Mouse (Mus musculus) layer of hippocampus, adult 2 months (tissue): ENCODE measurements around the gene Chst3. TPM values are rescaled to one million over a fixed set of nuclear protein-coding genes. Genes with fewer than 3 reads are reported as not detected.
A peak's percentile ranks its signal among the peaks of the same experiment; 100 is the strongest.
"Not testable (repeated sequence)": the region's sequence is repeated elsewhere in the genome, so short reads cannot be mapped to it uniquely, and the experiment has no call there.

Experiments used
- DNase-seq, 2 experiments: peaks; one replicate each; pipeline ENCODE4 v3.0.0; 2022; ENCODE audit warnings: low spot score in 2 of 2
- H3K27ac ChIP-seq: fragments of 200-600 bp; 2 replicates; pipeline ENCODE4 v1.8.1; 2022
- H3K4me3 ChIP-seq: fragments of 200-600 bp; 2 replicates; pipeline ENCODE4 v1.8.1; 2022; ENCODE audit warnings: mild to moderate bottlenecking
- CTCF ChIP-seq: fragments of 200-600 bp; conservative IDR thresholded peaks from 2 replicates; pipeline ENCODE4 v1.8.1; 2022; ENCODE audit warnings: antibody characterized with exemption, mild to moderate bottlenecking, moderate library complexity
- total RNA-seq, 2 experiments: library from RNA; stranded (reverse); gene quantifications; 2 replicates each; pipeline ENCODE4 v1.2.3; 2021

Gene Chst3
- total RNA-seq, 2 experiments from 2014 or later = 1.2 to 1.8 TPM

DNA sequence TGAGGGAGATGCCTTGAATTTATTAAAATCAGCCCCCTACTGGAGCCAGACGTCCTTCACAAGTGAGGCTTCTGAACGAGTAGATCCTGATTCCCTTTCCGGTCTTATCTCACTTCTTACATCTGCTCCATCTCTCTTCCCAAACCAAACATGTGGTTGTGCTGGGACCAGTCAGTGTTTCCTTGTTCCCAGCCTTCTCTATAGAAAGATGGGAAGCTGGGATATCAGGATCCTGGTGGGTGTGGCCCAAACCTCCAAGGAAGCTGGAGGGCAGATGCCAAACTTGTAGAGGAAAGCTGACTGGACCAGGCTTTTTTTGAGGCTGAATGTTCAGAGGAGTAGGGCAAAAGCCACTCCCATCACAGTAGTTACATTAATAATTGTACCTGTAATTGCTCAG, 44.6 kb downstream of the Chst3 start:
- H3K27ac ChIP-seq = no peak overlapping the region
- no peak overlapping the region for H3K4me3 ChIP-seq
- no peak for DNase-seq
- peak; percentile 27 for TF ChIP-seq CTCF

DNA sequence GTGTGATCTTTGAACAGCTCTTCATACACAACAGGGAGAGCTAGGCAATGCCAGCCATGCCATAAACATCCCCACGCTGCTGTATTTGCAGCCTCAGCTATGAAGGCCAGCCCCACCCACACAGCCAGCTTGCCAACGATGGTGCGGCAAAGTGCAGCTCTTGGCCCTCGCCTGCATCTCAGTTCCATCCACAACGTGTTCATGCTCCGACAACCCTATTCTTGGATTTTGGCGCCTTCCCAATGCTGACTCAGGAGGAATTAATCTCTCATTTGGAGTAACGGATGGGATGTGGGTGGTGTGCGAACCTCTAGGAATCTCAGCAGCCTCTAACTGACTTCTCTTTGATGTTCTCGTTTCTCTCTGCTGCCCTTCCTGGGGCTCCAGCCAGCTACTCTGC, 46.0 kb downstream of the Chst3 start:
- DNase-seq = peak; percentile 91
- no peak for TF ChIP-seq CTCF
- Histone ChIP-seq H3K27ac (no peak overlapping the region), H3K4me3 (no peak overlapping the region)

DNA sequence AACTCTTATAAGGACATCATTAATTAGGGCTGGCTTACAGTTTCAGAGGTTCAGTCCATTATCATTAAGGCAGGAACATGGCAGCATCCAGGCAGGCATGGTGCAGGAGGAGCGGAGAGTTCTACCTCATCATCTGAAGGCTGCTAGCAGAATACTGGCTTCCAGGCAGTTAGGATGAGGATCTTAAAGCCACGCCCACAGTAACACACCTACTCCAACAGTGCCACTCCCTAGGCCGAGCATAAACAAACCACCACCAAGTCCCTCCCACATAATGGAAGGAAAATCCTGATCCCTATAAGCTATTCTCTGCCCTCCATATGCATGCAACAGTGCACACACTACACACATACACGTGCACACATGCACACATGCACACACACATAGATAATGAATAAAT, 46.8 kb downstream of the Chst3 start:
- H3K4me3 ChIP-seq = no peak overlapping the region
- DNase-seq = no peak
- H3K27ac ChIP-seq = no peak overlapping the region
- no peak for TF ChIP-seq CTCF

DNA sequence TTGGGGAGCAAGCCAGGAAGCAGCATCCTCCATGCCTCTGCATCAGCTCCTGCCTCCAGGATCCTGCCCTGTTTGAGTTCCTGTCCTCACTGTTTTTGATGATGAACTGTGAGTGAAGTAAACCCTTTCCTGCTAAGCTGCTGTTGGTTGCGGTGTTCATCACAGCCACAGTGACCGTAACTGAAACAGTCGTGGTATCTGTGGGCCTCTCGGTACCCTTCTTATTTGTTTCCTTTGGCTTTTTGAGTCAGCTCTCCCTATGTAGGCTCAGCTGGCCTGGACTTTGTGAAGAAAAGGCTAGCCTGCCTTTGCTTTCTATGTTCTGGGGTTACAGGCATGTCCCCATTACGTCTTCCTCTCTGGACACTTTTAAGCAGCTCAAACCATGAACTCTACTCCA, 47.7 kb downstream of the Chst3 start:
- no peak overlapping the region for H3K4me3 ChIP-seq
- no peak for TF ChIP-seq CTCF

DNA sequence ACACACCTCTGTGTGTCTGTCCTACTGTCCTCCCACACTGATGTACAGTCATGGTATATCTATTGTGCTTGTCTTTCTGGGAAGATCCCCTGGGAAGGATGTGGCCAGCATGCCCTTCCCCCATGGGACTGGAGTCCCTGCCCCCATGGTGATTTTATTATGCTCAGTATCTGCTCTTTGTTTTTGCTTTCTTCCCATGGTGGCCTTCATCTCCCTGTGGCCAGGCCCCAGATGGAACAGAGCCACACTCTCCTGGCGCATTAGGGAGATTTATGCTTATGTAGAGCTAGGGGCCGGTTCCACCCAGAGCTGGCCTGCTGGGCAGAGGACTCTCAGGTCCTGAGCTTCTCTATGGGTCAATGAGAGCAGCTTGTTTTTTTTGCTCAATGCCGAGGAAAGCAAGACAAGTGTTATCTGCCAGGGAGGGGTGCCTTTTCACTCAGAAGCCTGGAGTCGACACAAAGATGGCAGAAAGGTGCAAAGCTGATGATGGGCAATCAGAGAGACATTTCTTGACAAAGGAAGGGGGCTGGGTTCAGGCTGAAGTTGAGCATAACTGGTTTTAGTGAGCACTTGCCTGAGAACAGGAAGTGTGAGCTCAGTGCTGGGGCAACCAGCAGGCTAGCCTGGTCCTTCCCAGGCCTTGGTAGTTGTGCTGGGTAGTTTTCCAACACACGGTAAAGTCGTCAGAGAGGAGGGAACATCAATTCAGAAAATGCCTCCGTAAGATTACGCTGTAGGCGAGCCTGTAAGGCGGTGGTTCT, 48.6 kb downstream of the Chst3 start:
- no peak for TF ChIP-seq CTCF
- H3K27ac ChIP-seq = no peak overlapping the region
- no peak for DNase-seq
- H3K4me3 ChIP-seq = no peak overlapping the region

More for the DNA sequence above, 47.7 kb downstream of the Chst3 start:
- no peak overlapping the region for H3K27ac ChIP-seq
- no peak for DNase-seq

DNA sequence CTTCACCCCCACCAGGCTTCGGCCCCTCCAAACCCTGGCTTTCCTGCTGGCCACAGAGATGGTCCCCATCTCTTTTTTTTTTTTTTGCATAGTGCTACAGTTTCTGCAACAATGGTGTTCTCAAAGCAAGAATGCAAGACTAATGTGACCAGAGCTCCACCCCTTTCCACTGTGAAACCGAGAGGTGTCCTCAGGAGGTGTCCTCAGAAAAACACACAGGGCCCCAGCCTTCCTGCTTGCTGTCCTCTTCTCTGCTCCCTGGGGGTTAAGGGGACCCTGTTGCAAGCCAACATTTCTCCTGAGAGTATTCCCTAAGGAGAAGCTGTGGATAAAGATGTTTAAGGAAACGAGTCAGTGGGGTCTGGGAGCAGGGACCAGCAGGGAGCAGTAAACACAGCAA, 50.1 kb downstream of the Chst3 start:
- no peak overlapping the region for H3K4me3 ChIP-seq
- no peak overlapping the region for H3K27ac ChIP-seq
- DNase-seq = no peak
- no peak for TF ChIP-seq CTCF

DNA sequence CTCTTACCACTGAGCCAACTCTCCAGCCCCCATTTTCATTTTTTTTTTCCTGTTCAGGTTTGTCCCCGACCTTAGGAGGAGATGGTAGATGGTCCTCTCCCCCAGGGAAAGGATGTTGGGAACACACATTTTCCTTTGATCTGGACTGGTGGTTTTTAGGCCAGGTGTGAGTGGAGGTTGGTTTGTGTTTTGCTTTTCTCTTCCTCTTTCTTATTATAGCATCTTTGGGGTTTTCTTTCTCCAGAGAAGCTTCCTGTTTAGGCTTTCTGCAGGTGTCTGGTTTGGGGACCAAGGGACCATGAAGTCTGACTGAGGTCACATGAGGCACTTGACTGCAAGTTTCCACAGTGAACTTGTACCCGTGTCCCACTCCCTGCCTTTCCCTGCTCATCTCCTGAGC, 50.8 kb downstream of the Chst3 start:
- DNase-seq = no peak
- TF ChIP-seq CTCF = no peak
- no peak overlapping the region for H3K27ac ChIP-seq
- H3K4me3 ChIP-seq = no peak overlapping the region

DNA sequence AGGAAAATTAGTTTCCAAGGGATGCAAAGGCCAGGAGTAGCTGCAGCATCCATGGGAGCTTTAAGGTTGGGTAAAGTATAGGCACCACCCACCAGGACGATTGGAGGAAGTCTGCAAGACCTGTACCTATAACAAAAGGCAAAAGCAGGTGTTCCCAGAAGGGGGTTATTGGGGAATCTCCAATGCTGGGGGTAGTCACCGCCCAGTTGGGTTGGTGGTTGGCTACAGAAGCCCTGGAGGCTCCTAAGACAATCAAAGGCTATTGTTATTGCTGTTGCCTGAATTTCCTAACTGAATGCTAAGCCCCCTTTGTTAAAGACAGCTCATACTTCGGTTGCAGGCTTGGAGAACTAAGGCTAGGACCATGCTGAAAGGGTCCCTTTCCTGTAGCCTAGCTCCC, 53.0 kb downstream of the Chst3 start:
- Histone ChIP-seq H3K4me3 (no peak overlapping the region), H3K27ac (no peak overlapping the region)
- no peak for DNase-seq
- TF ChIP-seq CTCF = no peak

DNA sequence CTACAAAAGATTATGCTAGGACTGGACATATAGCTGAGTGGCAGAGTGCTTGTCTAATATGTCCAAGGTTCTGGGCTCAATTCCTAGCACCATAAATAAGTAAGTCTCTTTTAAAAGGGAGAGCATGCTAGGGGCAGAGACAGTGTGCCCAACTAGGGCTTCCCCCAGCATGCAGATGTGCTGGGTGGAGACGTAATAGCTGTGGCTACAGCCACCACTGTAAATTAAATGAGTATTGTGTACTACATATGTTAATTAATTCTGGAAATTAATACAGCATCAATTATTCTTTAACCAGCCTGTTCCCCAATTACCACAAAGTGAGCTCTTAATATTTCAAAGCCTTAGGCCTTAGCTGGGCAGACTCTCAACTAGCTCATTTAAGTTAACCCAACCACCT, 54.2 kb downstream of the Chst3 start:
- no peak for TF ChIP-seq CTCF

DNA sequence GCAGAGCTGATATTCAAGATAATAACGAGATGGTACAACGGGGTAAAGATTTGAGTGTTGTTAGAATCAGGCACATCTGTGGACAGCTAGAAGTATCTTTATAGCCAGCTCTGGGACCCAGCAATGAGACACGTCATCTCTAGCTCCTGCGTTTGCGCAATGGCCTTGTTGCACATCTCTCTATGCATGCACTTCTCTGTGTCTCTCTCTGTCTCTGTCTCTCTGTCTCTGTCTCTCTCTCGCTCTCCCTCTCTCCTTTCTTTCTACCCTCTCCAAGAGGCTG, 56.1 kb downstream of the Chst3 start:
- no peak overlapping the region for H3K4me3 ChIP-seq
- H3K27ac ChIP-seq = no peak overlapping the region
- no peak for DNase-seq
- no peak for TF ChIP-seq CTCF

More for the DNA sequence above, 54.2 kb downstream of the Chst3 start:
- Histone ChIP-seq H3K27ac (no peak overlapping the region), H3K4me3 (no peak overlapping the region)
- no peak for DNase-seq

DNA sequence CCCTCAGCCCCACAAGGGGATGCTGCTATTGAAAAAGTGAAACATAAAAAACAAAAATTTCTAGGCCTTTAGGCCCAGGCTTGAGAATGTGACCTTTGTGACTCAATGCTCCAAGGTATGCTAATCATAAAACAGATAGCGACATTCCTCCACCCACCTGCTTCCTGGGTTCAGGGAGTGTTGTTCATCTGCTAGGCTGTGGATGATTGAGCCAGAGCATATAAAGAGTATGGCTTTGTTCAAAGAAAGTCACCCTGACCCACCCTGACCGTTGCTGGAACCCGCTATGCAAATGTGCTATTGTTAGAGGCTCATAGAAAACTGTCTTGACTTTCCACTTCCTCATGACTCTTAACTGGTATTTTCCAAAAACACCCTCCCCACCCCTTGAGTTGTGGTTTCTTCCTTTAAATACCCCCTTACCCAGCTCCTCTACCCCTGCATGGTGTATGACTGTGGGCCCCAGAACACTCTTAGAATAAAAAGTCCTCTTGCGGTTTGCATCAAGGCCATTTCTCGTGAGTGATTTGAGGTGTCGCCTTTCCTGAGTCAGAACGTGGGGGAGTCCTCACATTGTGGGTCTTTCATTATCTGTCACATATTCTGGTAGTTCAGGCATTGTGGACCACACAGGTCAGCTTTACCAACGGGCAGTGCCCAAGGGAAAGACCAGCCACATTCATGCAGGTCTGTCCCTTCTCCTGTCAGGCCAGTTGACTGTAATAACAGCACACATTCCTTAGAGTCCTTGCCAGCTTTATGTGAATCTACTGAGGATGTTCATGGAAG, 56.7 kb downstream of the Chst3 start:
- DNase-seq, H3K4me3 ChIP-seq, H3K27ac ChIP-seq: not testable (repeated sequence)

DNA sequence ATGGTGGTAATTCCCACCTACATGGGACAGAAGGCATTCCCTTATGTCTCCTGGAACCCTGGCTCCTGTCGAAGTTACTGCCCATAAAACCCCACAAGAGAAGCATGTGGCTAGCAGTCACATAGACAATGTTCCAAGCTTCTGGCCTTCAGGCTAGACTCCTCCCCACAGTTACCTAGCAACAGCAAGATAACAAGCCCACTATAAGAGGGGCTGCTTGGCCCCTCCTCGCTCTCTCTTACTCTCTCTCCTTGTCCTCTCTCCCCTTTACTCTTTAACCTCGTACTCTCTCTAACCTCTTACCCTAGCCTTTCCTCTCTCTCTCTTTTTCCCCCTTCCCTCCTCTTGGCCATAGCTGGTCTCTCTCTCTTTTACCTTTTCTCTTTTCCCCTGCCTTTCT, 57.7 kb downstream of the Chst3 start:
- H3K4me3 ChIP-seq, DNase-seq, H3K27ac ChIP-seq: not testable (repeated sequence)

DNA sequence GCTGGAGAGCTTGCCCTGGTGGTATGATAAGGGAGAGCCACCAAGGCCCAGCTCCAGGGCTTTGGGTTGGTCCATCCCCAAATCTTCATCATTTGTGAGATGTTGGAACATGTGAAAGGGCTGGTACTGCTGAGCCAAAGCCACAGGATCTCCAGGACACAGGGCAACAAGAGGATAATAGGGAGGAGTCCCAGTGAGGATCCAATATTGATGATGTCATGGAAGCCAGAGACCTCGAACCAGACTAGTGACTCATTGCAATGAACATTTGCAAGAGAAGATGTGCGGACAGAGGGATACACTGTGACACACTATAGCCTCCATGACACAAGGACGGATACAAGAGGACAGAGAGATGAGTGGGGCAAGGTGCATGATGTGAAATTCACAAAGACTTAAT, 60.9 kb downstream of the Chst3 start:
- no peak for DNase-seq
- Histone ChIP-seq H3K4me3 (no peak overlapping the region), H3K27ac (no peak overlapping the region)
- no peak for TF ChIP-seq CTCF

DNA sequence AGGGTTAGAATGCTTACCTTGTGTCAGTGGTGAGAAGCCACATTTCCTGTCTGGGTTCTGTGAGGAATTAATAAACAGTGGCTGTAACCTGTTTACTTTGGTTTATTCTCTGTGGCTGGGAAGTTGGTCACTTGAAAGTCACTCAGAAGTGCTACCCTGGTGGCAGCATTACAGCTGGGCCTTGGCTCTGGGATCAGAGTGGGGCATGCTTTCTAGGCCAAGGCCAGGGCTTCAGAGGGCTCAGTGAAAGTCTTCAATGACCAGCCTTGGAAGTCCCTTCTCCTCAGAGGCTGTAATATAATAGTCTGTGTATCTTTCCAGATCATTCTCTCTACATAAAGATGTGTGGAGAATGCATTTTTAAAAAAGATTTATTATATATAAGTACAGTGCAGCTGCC, 63.0 kb downstream of the Chst3 start:
- no peak for TF ChIP-seq CTCF
- Histone ChIP-seq H3K27ac (no peak overlapping the region), H3K4me3 (no peak overlapping the region)
- DNase-seq = no peak
